Mouse (Mus musculus): Measurements from ENCODE around the gene Gpr37l1.

DNA sequence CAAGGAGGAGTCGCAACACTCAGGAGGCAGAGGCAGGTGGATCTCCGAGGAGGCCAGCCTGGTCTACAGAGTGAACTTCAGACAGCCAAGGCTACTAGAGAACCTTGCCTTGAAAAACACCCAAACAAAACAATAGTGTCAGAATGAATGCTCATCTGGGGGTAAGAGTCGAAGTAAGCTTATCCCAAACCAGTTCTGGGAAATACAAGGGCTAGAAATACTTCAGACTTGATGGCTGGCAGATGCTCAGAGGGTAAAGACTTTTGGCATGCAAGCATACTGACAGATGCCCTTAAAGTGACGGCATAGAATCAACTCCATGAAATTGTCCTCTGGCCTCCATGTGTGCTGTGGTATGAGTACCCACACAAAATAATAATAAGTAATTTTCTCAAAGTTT is 21.7 kb upstream of the Gpr37l1 start:
- TF ChIP-seq POLR2A (IDR thresholded peaks at IDR 0.05; ENCODE audit: borderline replicate concordance, insufficient read depth, low read length) (no peak), CTCF (IDR thresholded peaks at IDR 0.05; ENCODE audit: borderline replicate concordance, insufficient read depth, low read depth, low read length) (no peak)
